Mouse (Mus musculus): ENCODE results near the gene Emc4. TPM values are rescaled to one million over a fixed set of nuclear protein-coding genes. Genes with fewer than 3 reads are reported as not detected.

The Emc4 gene
- polyA plus RNA-seq, 1 experiment from 2014 or later = 121 TPM

- Histone ChIP-seq H3K27ac (replicated peaks) (no peak overlapping the region), H3K9me3 (replicated peaks) (no peaks in the 10 kb centered on the region), H3K4me3 (no peak overlapping the region), H3K36me3 (peaks cover 6% of the 10 kb centered on the region), H3K4me1 (peaks cover 18% of the 10 kb centered on the region), H3K27me3 (ENCODE audit: low read depth, poor library complexity, severe bottlenecking) (no peaks in the 10 kb centered on the region)
- no peak for DNase-seq (ENCODE audit: low spot score)
- 73% methylated on average over 5 of the region's 5 CpGs for WGBS
These were observed 2.1 kb upstream of the Emc4 start for GRCm38 (mm10) chr2:112369941-112370340.

GRCm38 (mm10) chr2:112367222-112367621 lies 605 bp downstream of the Emc4 start:
- peak overlapping the region; percentile 89 for H3K27ac ChIP-seq (replicated peaks)
- H3K36me3 ChIP-seq = peaks cover 32% of the 10 kb centered on the region
- H3K4me3 ChIP-seq = peak overlapping the region; percentile 92
- H3K27me3 ChIP-seq (ENCODE audit: low read depth, poor library complexity, severe bottlenecking) = no peaks in the 10 kb centered on the region
- 24% methylated on average over 15 of the region's 15 CpGs for WGBS
- peak; percentile 13 for DNase-seq (ENCODE audit: low spot score)
- H3K4me1 ChIP-seq = peaks cover 18% of the 10 kb centered on the region
- H3K9me3 ChIP-seq (replicated peaks) = no peaks in the 10 kb centered on the region

GRCm38 (mm10) chr2:112360781-112361169 lies 7.1 kb downstream of the Emc4 start:
- H3K9me3 ChIP-seq (replicated peaks) = no peaks in the 10 kb centered on the region
- H3K4me3 ChIP-seq = no peak overlapping the region
- no peak overlapping the region for H3K27ac ChIP-seq (replicated peaks)
- no peaks in the 10 kb centered on the region for H3K27me3 ChIP-seq (ENCODE audit: low read depth, poor library complexity, severe bottlenecking)
- 90% methylated on average over 2 of the region's 2 CpGs for WGBS
- no peaks in the 10 kb centered on the region for H3K4me1 ChIP-seq
- no peak for DNase-seq (ENCODE audit: low spot score)
- H3K36me3 ChIP-seq = peaks cover 95% of the 10 kb centered on the region

- no peak for DNase-seq (ENCODE audit: low spot score)
- H3K36me3 ChIP-seq = peaks cover 92% of the 10 kb centered on the region
- H3K4me3 ChIP-seq = no peak overlapping the region
- H3K27me3 ChIP-seq (ENCODE audit: low read depth, poor library complexity, severe bottlenecking) = no peaks in the 10 kb centered on the region
- no peaks in the 10 kb centered on the region for H3K4me1 ChIP-seq
- H3K27ac ChIP-seq (replicated peaks) = no peak overlapping the region
- 96% methylated on average over 12 of the region's 12 CpGs for WGBS
- no peaks in the 10 kb centered on the region for H3K9me3 ChIP-seq (replicated peaks)
These were observed 7.6 kb downstream of the Emc4 start for GRCm38 (mm10) chr2:112360012-112360780.

GRCm38 (mm10) chr2:112359611-112360010 lies 8.2 kb downstream of the Emc4 start:
- WGBS = 91% methylated on average over 2 of the region's 2 CpGs
- H3K9me3 ChIP-seq (replicated peaks) = no peaks in the 10 kb centered on the region
- H3K27ac ChIP-seq (replicated peaks) = no peak overlapping the region
- H3K4me1 ChIP-seq = no peaks in the 10 kb centered on the region
- DNase-seq (ENCODE audit: low spot score) = no peak
- no peak overlapping the region for H3K4me3 ChIP-seq
- peaks cover 86% of the 10 kb centered on the region for H3K36me3 ChIP-seq
- H3K27me3 ChIP-seq (ENCODE audit: low read depth, poor library complexity, severe bottlenecking) = no peaks in the 10 kb centered on the region

GRCm38 (mm10) chr2:112353685-112354455 lies 14.0 kb downstream of the Emc4 start:
- no peak overlapping the region for H3K27ac ChIP-seq (replicated peaks)
- H3K4me1 ChIP-seq = no peaks in the 10 kb centered on the region
- H3K4me3 ChIP-seq = no peak overlapping the region
- peaks cover 62% of the 10 kb centered on the region for H3K36me3 ChIP-seq
- H3K9me3 ChIP-seq (replicated peaks) = no peaks in the 10 kb centered on the region
- no peak for DNase-seq (ENCODE audit: low spot score)
- 91% methylated on average over 7 of the region's 7 CpGs for WGBS
- H3K27me3 ChIP-seq (ENCODE audit: low read depth, poor library complexity, severe bottlenecking) = no peaks in the 10 kb centered on the region

GRCm38 (mm10) chr2:112348246-112348645 lies 19.6 kb downstream of the Emc4 start:
- Histone ChIP-seq H3K36me3 (peaks cover 40% of the 10 kb centered on the region), H3K27me3 (ENCODE audit: low read depth, poor library complexity, severe bottlenecking) (no peaks in the 10 kb centered on the region), H3K27ac (replicated peaks) (no peak overlapping the region), H3K9me3 (replicated peaks) (no peaks in the 10 kb centered on the region), H3K4me1 (no peaks in the 10 kb centered on the region), H3K4me3 (no peak overlapping the region)
- 79% methylated on average over 3 of the region's 3 CpGs for WGBS
- DNase-seq (ENCODE audit: low spot score) = no peak

- H3K27ac ChIP-seq (replicated peaks) = no peak overlapping the region
- H3K36me3 ChIP-seq = peaks cover 32% of the 10 kb centered on the region
- no peaks in the 10 kb centered on the region for H3K27me3 ChIP-seq (ENCODE audit: low read depth, poor library complexity, severe bottlenecking)
- H3K4me3 ChIP-seq = no peak overlapping the region
- 79% methylated on average over 3 of the region's 3 CpGs for WGBS
- H3K4me1 ChIP-seq = no peaks in the 10 kb centered on the region
- no peaks in the 10 kb centered on the region for H3K9me3 ChIP-seq (replicated peaks)
- DNase-seq (ENCODE audit: low spot score) = no peak
These were observed 26.7 kb downstream of the Emc4 start for GRCm38 (mm10) chr2:112341117-112341516.

GRCm38 (mm10) chr2:112339736-112340135 lies 28.1 kb downstream of the Emc4 start:
- H3K4me1 ChIP-seq = no peaks in the 10 kb centered on the region
- no peaks in the 10 kb centered on the region for H3K9me3 ChIP-seq (replicated peaks)
- no peak overlapping the region for H3K27ac ChIP-seq (replicated peaks)
- DNase-seq (ENCODE audit: low spot score) = no peak
- no peak overlapping the region for H3K4me3 ChIP-seq
- 90% methylated on average over 2 of the region's 2 CpGs for WGBS
- peaks cover 38% of the 10 kb centered on the region for H3K36me3 ChIP-seq
- H3K27me3 ChIP-seq (ENCODE audit: low read depth, poor library complexity, severe bottlenecking) = no peaks in the 10 kb centered on the region

- Histone ChIP-seq H3K4me3 (no peak overlapping the region), H3K27me3 (ENCODE audit: low read depth, poor library complexity, severe bottlenecking) (no peaks in the 10 kb centered on the region), H3K4me1 (no peaks in the 10 kb centered on the region), H3K36me3 (peaks cover 35% of the 10 kb centered on the region), H3K27ac (replicated peaks) (no peak overlapping the region), H3K9me3 (replicated peaks) (no peaks in the 10 kb centered on the region)
- no peak for DNase-seq (ENCODE audit: low spot score)
- WGBS = 96% methylated on average over 6 of the region's 6 CpGs
These were observed 30.6 kb downstream of the Emc4 start for GRCm38 (mm10) chr2:112337211-112337610.

GRCm38 (mm10) chr2:112332051-112332898 lies 35.6 kb downstream of the Emc4 start:
- Histone ChIP-seq H3K4me1 (no peaks in the 10 kb centered on the region), H3K4me3 (no peak overlapping the region), H3K27me3 (ENCODE audit: low read depth, poor library complexity, severe bottlenecking) (no peaks in the 10 kb centered on the region), H3K36me3 (peaks cover 19% of the 10 kb centered on the region), H3K27ac (replicated peaks) (no peak overlapping the region), H3K9me3 (replicated peaks) (no peaks in the 10 kb centered on the region)
- WGBS = 82% methylated on average over 4 of the region's 4 CpGs
- DNase-seq (ENCODE audit: low spot score) = no peak

GRCm38 (mm10) chr2:112328069-112328777 lies 39.6 kb downstream of the Emc4 start:
- Histone ChIP-seq H3K9me3 (replicated peaks) (no peaks in the 10 kb centered on the region), H3K27ac (replicated peaks) (no peak overlapping the region), H3K4me3 (no peak overlapping the region), H3K4me1 (no peaks in the 10 kb centered on the region), H3K27me3 (ENCODE audit: low read depth, poor library complexity, severe bottlenecking) (no peaks in the 10 kb centered on the region), H3K36me3 (no peaks in the 10 kb centered on the region)
- no peak for DNase-seq (ENCODE audit: low spot score)
- WGBS = 91% methylated on average over 11 of the region's 11 CpGs
